Mouse (Mus musculus) kidney, embryonic 15.5 days (tissue): Measurements from ENCODE around the gene Dapk1. TPM values are rescaled to one million over a fixed set of nuclear protein-coding genes. Genes with fewer than 3 reads are reported as not detected.
A peak's percentile ranks its signal among the peaks of the same experiment; 100 is the strongest.

ENCODE experiments used
- ATAC-seq: fragments of 200-750 bp; cut with Nextera tagmentation; replicated peaks from 2 replicates; pipeline ENCODE4 v1.8.0; 2017; ENCODE audit warnings: moderate TSS enrichment; ENCODE audit not compliant: low FRiP score
- H3K27ac ChIP-seq: fragments of 300-500 bp; sonication (generic); 2 replicates; pipeline ENCODE4 v1.5.1; 2015; ENCODE audit warnings: mild to moderate bottlenecking, inconsistent platforms
- H3K27me3 ChIP-seq: fragments of 300-500 bp; sonication (generic); 2 replicates; pipeline ENCODE4 v1.6.1; 2015; ENCODE audit warnings: inconsistent platforms
- H3K36me3 ChIP-seq: fragments of 300-500 bp; sonication (generic); 2 replicates; pipeline ENCODE4 v1.6.1; 2015; ENCODE audit warnings: inconsistent platforms
- H3K4me1 ChIP-seq: fragments of 300-500 bp; sonication (generic); 2 replicates; pipeline ENCODE4 v1.6.1; 2015; ENCODE audit warnings: inconsistent platforms
- H3K4me2 ChIP-seq: fragments of 300-500 bp; sonication (generic); 2 replicates; pipeline ENCODE4 v1.6.1; 2015; ENCODE audit warnings: moderate library complexity, mild to moderate bottlenecking, inconsistent platforms
- H3K4me3 ChIP-seq: fragments of 300-500 bp; sonication (generic); replicated peaks from 2 replicates; pipeline ENCODE4 v1.5.1; 2015; ENCODE audit warnings: mild to moderate bottlenecking, inconsistent platforms
- H3K9ac ChIP-seq: fragments of 300-500 bp; sonication (generic); 2 replicates; pipeline ENCODE4 v1.6.1; 2015; ENCODE audit warnings: mild to moderate bottlenecking, inconsistent platforms
- H3K9me3 ChIP-seq: fragments of 300-500 bp; sonication (generic); replicated peaks from 2 replicates; pipeline ENCODE4 v1.6.1; 2016; ENCODE audit warnings: inconsistent platforms
- WGBS: fragments of 180-500 bp; shearing (Covaris S2); methylation state at CpG from one replicate; pipeline ENCODE4 v1.1.7; 2015; ENCODE audit warnings: mixed read lengths; 5-methylcytosine and 5-hydroxymethylcytosine counted together
- polyA plus RNA-seq: library from polyadenylated mRNA; unstranded; fragments of >200 nt; fragmentation: Nextera tagmentation; extraction: Ambion mirVana; gene quantifications from 2 replicates; pipeline ENCODE4 v1.2.1, GENCODE M21; 2015

The Dapk1 gene
- polyA plus RNA-seq, 1 experiment from 2014 or later = 26.0 TPM

GRCm38 (mm10) chr13:60748556-60748955 is 146.8 kb downstream of the Dapk1 start:
- Histone ChIP-seq H3K27ac (no peak overlapping the region), H3K36me3 (peaks cover 54% of the 10 kb centered on the region), H3K4me2 (no peak overlapping the region), H3K9ac (no peak overlapping the region), H3K4me1 (peaks cover 2% of the 10 kb centered on the region; the same call in 1 of the 2 replicates), H3K27me3 (no peaks in the 10 kb centered on the region), H3K4me3 (no peak overlapping the region), H3K9me3 (no peaks in the 10 kb centered on the region)
- no peak for ATAC-seq
- WGBS = 85% methylated on average over 2 of the region's 2 CpGs

GRCm38 (mm10) chr13:60750930-60751329 is 149.2 kb downstream of the Dapk1 start:
- Histone ChIP-seq H3K27ac (no peak overlapping the region), H3K9ac (no peak overlapping the region), H3K4me3 (no peak overlapping the region), H3K36me3 (peaks cover 64% of the 10 kb centered on the region), H3K27me3 (no peaks in the 10 kb centered on the region), H3K4me2 (no peak overlapping the region), H3K9me3 (no peaks in the 10 kb centered on the region), H3K4me1 (peaks cover 8% of the 10 kb centered on the region; the same call in 1 of the 2 replicates)
- no peak for ATAC-seq
- WGBS = 74% methylated on average over 7 of the region's 7 CpGs

GRCm38 (mm10) chr13:60753216-60753615 is 151.5 kb downstream of the Dapk1 start:
- H3K4me2 ChIP-seq = no peak overlapping the region
- 96% methylated on average over 6 of the region's 6 CpGs for WGBS
- no peaks in the 10 kb centered on the region for H3K27me3 ChIP-seq
- H3K4me1 ChIP-seq = 0 out of 2 replicates have a peak, but pooled peaks cover 9% of the 10 kb centered on the region
- no peak overlapping the region for H3K9ac ChIP-seq
- no peak overlapping the region for H3K4me3 ChIP-seq
- H3K9me3 ChIP-seq = no peaks in the 10 kb centered on the region
- ATAC-seq = no peak
- H3K27ac ChIP-seq = no peak overlapping the region
- peaks cover 74% of the 10 kb centered on the region for H3K36me3 ChIP-seq

GRCm38 (mm10) chr13:60755251-60755650 is 153.5 kb downstream of the Dapk1 start:
- peaks cover 56% of the 10 kb centered on the region for H3K36me3 ChIP-seq
- ATAC-seq = peak; percentile 42
- WGBS = 11% methylated on average over 2 of the region's 2 CpGs

GRCm38 (mm10) chr13:60757292-60757691 is 155.5 kb downstream of the Dapk1 start:
- no peak overlapping the region for H3K9ac ChIP-seq
- no peaks in the 10 kb centered on the region for H3K27me3 ChIP-seq
- H3K4me2 ChIP-seq = no peak overlapping the region
- H3K36me3 ChIP-seq = peaks cover 55% of the 10 kb centered on the region
- H3K27ac ChIP-seq = no peak overlapping the region
- no peak for ATAC-seq
- H3K4me3 ChIP-seq = no peak overlapping the region
- H3K9me3 ChIP-seq = no peaks in the 10 kb centered on the region
- 0 out of 2 replicates have a peak, but pooled peaks cover 9% of the 10 kb centered on the region for H3K4me1 ChIP-seq
- WGBS = 80% methylated on average over 13 of the region's 13 CpGs

More at GRCm38 (mm10) chr13:60755251-60755650, 153.5 kb downstream of the Dapk1 start:
- Histone ChIP-seq H3K4me3 (no peak overlapping the region), H3K9ac (no peak overlapping the region), H3K4me1 (0 out of 2 replicates have a peak, but pooled peaks cover 9% of the 10 kb centered on the region), H3K4me2 (no peak overlapping the region), H3K9me3 (no peaks in the 10 kb centered on the region), H3K27ac (peak overlapping the region; percentile 56; the same call in 1 of the 2 replicates), H3K27me3 (no peaks in the 10 kb centered on the region)

- Histone ChIP-seq H3K4me2 (no peak overlapping the region), H3K9me3 (no peaks in the 10 kb centered on the region), H3K36me3 (peaks cover 47% of the 10 kb centered on the region), H3K9ac (no peak overlapping the region), H3K4me3 (no peak overlapping the region), H3K4me1 (0 out of 2 replicates have a peak, but pooled peaks cover 9% of the 10 kb centered on the region), H3K27ac (no peak overlapping the region), H3K27me3 (no peaks in the 10 kb centered on the region)
- no peak for ATAC-seq
- WGBS = 28% methylated on average over 6 of the region's 6 CpGs
These were observed 157.4 kb downstream of the Dapk1 start for GRCm38 (mm10) chr13:60759136-60759535.

- WGBS = 80% methylated on average over 12 of the region's 12 CpGs
- ATAC-seq = no peak
- Histone ChIP-seq H3K27ac (no peak overlapping the region), H3K4me1 (0 out of 2 replicates have a peak, but pooled peaks cover 8% of the 10 kb centered on the region), H3K4me3 (no peak overlapping the region), H3K9ac (no peak overlapping the region), H3K27me3 (no peaks in the 10 kb centered on the region), H3K4me2 (no peak overlapping the region), H3K9me3 (no peaks in the 10 kb centered on the region), H3K36me3 (peaks cover 42% of the 10 kb centered on the region)
These were observed 158.6 kb downstream of the Dapk1 start for GRCm38 (mm10) chr13:60760392-60760791.

GRCm38 (mm10) chr13:60761161-60761560 is 159.4 kb downstream of the Dapk1 start:
- Histone ChIP-seq H3K4me1 (0 out of 2 replicates have a peak, but pooled peaks cover under 1% of the 10 kb centered on the region), H3K36me3 (peaks cover 42% of the 10 kb centered on the region), H3K9ac (no peak overlapping the region), H3K4me2 (no peak overlapping the region), H3K27me3 (no peaks in the 10 kb centered on the region), H3K4me3 (no peak overlapping the region), H3K27ac (no peak overlapping the region), H3K9me3 (no peaks in the 10 kb centered on the region)
- 95% methylated on average over 17 of the region's 17 CpGs for WGBS
- no peak for ATAC-seq

- Histone ChIP-seq H3K9me3 (no peaks in the 10 kb centered on the region), H3K27me3 (no peaks in the 10 kb centered on the region), H3K27ac (no peak overlapping the region), H3K4me2 (no peak overlapping the region), H3K9ac (no peak overlapping the region), H3K4me3 (no peak overlapping the region), H3K36me3 (no peaks in the 10 kb centered on the region), H3K4me1 (no peaks in the 10 kb centered on the region)
- 84% methylated on average over 3 of the region's 3 CpGs for WGBS
- ATAC-seq = peak; percentile 67; the same call in 1 of the 2 replicates
These were observed 178.8 kb downstream of the Dapk1 start for GRCm38 (mm10) chr13:60780534-60780933.

- Histone ChIP-seq H3K27me3 (no peaks in the 10 kb centered on the region), H3K27ac (no peak overlapping the region), H3K4me1 (no peaks in the 10 kb centered on the region), H3K4me2 (no peak overlapping the region), H3K9ac (no peak overlapping the region), H3K36me3 (no peaks in the 10 kb centered on the region), H3K9me3 (no peaks in the 10 kb centered on the region), H3K4me3 (no peak overlapping the region)
- 87% methylated on average over 7 of the region's 7 CpGs for WGBS
- no peak for ATAC-seq
These were observed 181.6 kb downstream of the Dapk1 start for GRCm38 (mm10) chr13:60783301-60783700.

- no peak for ATAC-seq
- no peaks in the 10 kb centered on the region for H3K9me3 ChIP-seq
- H3K27ac ChIP-seq = no peak within 1 kb of the TSS
- no peaks in the 10 kb centered on the region for H3K4me1 ChIP-seq
- H3K9ac ChIP-seq = no peak within 1 kb of the TSS
- H3K27me3 ChIP-seq = no peaks in the 10 kb centered on the region
- no peaks in the 10 kb centered on the region for H3K36me3 ChIP-seq
- H3K4me3 ChIP-seq = no peak within 1 kb of the TSS
- no peak within 1 kb of the TSS for H3K4me2 ChIP-seq
These were observed 184.5 kb downstream of the Dapk1 start, which contains the start of gene BC051665 for GRCm38 (mm10) chr13:60786264-60786663. TSS of gene BC051665 (minus strand) at chr13:60786364.

- H3K9me3 ChIP-seq = no peaks in the 10 kb centered on the region
- no peak overlapping the region for H3K27ac ChIP-seq
- H3K4me1 ChIP-seq = no peaks in the 10 kb centered on the region
- no peak overlapping the region for H3K9ac ChIP-seq
- ATAC-seq = no peak
- H3K36me3 ChIP-seq = no peaks in the 10 kb centered on the region
- no peaks in the 10 kb centered on the region for H3K27me3 ChIP-seq
- no peak overlapping the region for H3K4me2 ChIP-seq
- H3K4me3 ChIP-seq = no peak overlapping the region
- 86% methylated on average over 1 of the region's 1 CpGs for WGBS
These were observed 187.7 kb downstream of the Dapk1 start for GRCm38 (mm10) chr13:60789466-60789865.

GRCm38 (mm10) chr13:60802749-60803148 is 201.0 kb downstream of the Dapk1 start, which contains the start of gene Ctsll3:
TSS of gene Ctsll3 (minus strand) at chr13:60802849.
- ATAC-seq = no peak
- H3K4me1 ChIP-seq = no peaks in the 10 kb centered on the region
- no peaks in the 10 kb centered on the region for H3K27me3 ChIP-seq
- no peak within 1 kb of the TSS for H3K27ac ChIP-seq
- no peak within 1 kb of the TSS for H3K4me2 ChIP-seq
- no peaks in the 10 kb centered on the region for H3K36me3 ChIP-seq
- H3K9me3 ChIP-seq = no peaks in the 10 kb centered on the region
- no peak within 1 kb of the TSS for H3K4me3 ChIP-seq
- H3K9ac ChIP-seq = no peak within 1 kb of the TSS
- 78% methylated on average over 1 of the region's 1 CpGs for WGBS
